Mouse (Mus musculus) spleen, postnatal 4 days (tissue): ENCODE measurements around the gene Slfn14.
A peak's percentile ranks its signal among the peaks of the same experiment; 100 is the strongest.
"Not testable (repeated sequence)": the region's sequence is repeated elsewhere in the genome, so short reads cannot be mapped to it uniquely, and the experiment has no call there.

ENCODE experiments used
- DNase-seq, 2 experiments: peaks; one replicate each; pipeline ENCODE4 v3.0.0; 2022; ENCODE audit warnings: low spot score in 2 of 2

Slfn14 gene

DNA sequence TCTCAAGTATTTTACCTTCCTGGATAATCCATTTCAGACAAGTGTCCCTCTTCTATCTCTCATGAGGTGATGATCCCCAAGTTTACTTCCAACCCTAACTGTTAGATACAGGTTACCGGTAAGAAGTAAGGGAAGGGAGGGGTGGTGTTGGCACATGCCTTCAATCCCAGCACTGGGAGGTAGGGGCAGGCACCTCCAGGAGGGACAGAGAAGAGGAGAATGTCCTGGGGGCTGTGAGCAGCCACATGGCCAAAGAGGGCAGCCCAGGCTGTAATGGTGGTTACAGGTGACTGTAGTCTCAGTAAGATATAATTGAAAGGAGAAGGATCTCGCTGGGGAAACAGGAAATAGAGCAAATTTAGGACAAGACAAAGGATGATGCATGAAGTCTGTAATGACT lies 4.4 kb downstream of the Slfn14 start:
- peak in 1 of 2 experiments; percentile 59 for DNase-seq

DNA sequence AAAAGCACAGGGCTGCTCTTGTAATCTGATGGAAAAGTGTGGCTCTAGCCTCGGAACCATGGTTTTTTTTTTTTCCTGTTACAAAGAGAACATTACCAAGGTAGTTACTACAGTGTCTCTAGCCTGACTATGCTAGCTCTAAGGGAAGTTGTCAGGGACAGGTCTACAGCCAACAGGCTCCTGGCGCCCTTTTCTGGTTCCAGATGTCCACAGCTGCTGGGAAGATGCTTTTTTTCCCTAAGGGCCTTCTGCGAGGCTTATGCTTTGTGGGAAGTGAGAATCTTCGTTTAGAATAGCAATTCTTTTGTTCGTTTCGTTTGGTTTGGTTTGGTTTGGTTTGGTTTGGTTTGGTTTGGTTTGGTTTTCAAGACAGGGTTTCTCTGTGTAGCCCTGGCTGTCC lies 6.8 kb downstream of the Slfn14 start:
- no peak for DNase-seq

DNA sequence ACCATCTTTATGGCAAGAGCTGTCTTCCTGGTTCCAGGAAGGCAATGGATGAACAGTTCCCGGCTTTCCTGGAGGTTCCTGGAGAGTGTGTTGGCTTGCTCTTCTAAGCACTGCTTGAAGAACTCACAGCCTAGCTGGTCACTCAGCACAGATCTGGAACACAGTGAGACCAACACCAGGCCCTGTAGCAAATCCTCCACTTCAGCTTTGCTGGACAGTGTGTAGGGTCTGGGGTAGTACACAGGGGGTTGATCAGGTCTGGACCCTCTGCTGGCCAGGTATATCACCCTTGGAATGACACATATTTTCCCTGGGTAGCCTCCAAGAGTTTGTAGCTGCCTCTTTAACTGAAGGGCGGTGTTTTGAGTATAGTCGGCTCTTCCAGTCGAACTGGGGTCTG lies 7.5 kb downstream of the Slfn14 start:
- peak in 1 of 2 experiments; percentile 58 for DNase-seq

DNA sequence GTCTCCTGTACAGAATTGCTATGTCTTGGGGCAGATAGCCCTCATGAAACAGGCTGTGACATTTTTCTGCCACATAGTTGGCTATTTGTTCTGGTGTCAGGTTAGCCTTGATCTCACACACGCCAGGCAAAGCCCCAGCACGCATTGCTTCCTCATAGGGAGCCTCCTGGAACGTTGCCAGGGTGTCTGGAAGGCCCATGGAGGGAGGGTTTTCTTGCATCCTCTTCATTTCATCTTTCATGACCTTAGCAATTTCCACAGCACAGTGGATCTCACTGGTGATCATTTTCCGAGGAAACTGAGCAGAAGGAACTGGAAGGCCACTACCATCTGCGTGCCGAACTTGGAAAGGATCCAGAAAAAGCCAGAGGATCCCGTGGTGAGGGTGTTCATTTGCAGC lies 10.3 kb downstream of the Slfn14 start:
- peak in 1 of 2 experiments; percentile 61 for DNase-seq

DNA sequence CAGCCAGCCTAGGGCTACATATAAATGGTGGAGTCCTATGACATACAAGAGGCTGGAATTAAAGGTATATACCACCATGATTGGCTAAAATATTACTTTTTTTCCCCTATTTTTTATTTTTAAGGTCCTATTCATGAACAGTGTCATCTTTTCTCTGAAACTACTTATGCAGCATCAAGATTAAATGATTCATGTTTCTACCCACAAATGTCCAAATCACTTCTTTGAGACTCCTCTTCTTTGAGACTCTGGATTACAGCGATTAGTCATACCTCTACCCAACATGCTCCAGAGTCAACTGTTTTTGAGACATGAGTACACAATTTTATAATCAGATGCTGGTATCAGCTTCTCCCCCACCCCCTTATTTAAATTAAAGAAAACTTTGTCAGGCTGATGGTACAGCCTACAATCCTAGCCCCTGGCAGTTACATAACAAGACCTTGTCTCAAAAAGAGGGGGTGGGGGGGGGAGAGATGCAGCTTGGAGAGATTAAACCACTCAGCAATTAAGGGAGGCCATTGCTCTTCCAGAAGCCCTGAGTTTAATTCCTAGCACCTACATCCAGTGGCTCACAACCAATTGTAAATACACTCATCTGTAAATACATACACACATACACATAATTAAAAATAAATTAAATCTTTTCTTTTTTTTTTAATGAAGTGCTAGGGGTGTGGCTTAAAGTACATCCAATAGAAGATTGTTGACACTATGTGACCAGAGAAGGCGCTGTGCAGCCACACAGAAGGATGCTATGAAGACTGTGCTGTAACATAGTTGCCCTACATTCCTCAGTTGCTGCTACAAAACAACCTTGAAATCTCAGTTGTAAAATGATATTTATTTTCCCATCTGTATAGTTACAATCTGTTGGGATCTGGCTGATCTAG lies 14.3 kb downstream of the Slfn14 start:
- peak; percentile 44 to 68 for DNase-seq

DNA sequence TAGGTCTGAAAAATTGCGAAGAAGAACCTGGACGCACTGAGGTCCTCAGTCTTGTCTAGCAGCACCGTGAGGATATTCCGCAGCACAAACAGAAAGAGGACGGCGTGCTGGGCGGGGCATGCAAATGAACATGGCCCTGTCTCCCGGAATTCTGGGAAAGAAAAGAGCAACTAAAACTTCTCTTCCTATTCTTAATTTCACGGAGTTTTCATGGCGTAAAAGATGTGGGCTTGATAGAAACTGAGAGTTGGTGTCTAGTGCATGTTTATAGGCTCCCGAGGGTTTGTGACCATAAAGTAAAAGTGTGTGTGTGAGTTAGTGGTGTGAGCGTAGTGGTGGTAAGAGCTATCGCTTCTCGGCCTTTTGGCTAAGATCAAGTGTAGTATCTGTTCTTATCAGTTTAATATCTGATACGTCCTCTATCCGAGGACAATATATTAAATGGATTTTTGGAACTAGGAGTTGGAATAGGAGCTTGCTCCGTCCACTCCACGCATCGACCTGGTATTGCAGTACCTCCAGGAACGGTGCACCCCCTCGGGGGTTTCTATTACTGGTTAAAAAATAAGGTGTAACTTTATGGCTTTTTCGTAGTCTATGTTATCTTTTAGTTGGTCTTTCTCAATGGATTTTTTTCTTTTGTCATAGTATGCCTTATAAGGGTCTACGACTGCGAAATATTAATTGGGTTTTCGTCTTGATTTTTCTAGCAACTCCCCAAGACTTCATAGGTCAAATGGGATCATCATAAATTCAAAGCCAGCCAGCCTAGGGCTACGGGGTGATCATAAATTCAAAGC lies 15.2 kb downstream of the Slfn14 start:
- peak; percentile 85 to 90 for DNase-seq

DNA sequence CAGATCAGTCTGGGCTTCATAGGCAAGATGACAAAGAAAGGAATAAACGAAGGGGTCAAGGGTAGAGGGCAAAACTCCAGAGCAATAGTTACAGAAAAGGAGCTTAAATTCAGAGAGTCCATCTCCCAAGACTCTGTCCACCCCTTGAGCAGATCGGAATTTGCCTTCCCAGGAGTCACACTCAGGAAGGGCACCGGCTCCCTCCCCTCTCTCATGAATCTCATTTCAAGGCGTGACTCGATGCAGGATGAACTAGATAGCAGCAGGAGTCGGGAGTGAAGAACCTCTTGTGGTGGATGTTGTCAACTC lies 15.7 kb downstream of the Slfn14 start:
- no peak for DNase-seq

DNA sequence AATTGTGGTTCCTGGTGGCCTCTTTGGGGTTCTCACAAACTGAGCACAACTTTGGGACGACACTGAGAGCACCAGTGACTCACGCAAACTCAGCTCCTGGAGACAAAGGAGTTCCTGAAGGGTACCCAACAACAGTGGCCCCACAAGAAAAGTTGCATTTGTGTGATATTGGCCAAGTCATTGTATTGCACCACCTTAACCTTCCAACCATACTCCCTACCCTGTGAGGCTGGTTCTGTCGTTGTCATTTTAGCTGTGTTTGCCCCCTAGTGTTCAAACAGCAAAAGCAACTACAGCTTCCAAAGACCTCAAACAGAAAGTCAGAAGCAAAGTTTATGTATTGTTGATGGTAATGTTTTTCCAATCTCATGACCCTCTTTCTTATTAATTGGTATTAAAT lies 23.4 kb downstream of the Slfn14 start:
- DNase-seq: peak in 1 of 2 experiments; percentile 58

DNA sequence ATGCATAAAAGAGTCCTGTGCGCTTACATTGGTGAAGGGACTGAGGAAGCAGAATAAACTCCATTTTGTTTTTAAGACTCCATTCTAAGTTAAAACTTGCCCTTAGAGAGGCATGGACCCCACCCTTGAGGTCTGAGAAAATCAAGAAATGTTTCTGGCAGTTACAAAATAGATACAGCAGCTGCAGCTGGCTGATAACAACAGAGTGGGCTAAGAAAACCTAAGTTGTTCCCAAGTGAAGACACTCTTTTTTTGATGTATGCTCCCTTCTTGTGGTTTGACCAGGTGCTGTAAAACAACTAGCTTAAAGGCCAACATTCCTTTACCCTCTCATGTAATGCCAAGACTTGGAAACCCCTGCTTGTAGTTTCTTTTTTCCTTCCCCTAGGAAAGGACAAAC lies 23.9 kb downstream of the Slfn14 start:
- DNase-seq: peak; percentile 33 to 63

DNA sequence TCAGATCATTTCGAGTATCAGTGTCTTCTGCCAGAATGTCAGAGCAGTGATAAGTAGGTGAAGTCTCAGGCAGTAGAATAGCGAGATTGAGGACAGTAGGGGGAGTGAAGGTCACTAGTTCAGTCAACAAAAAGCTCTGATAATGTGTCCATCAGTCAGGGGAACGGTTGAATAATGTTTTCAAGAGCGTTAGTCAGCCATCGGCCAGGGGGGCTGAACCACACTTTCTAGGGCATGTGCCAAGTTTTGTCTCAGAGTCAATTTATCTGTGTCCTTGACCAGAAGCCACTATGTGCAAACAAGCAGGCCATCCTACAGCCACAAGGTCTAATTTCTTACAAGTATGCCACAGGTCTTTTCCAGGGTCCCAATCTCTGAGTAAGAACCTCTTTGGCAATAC lies 29.3 kb downstream of the Slfn14 start:
- peak in 1 of 2 experiments; percentile 50 for DNase-seq

DNA sequence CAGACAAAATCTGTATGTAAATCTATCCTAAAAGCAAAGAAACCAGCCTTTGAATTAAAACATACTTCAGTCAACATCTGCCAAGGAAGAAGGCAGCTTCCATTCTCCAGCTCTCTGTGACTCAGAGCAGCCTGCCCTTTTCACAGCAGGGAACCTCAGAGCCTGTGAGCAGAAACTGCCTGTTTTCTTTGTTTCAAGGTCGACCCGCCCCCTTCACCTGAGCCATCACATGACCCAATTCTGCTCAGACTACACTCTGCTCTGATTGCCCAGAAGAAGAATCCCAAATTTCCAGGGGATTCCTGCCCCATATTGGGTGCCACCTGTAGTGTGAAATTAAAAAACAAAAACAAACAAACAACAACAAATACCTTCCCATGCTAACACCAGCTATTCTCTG lies 46.7 kb downstream of the Slfn14 start:
- no peak for DNase-seq

DNA sequence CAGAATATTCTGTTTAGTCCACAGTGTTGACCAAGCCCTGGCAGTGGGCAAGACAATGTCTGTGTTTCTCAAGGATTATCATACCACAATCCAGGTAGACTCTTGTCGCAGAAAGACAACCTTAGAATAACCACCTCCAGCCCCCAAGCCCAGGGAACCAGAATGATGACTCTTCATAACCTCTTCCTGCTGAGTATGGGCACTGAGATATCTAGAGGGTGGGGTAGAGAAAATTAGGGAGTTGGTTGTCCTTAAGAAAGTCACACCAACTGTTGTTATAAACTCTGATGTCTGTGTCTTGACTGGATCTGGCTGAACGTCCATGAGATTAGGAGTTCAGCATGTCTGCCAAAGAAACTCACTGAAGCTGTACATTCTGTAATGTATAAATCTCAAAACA lies 48.1 kb downstream of the Slfn14 start:
- no peak for DNase-seq

DNA sequence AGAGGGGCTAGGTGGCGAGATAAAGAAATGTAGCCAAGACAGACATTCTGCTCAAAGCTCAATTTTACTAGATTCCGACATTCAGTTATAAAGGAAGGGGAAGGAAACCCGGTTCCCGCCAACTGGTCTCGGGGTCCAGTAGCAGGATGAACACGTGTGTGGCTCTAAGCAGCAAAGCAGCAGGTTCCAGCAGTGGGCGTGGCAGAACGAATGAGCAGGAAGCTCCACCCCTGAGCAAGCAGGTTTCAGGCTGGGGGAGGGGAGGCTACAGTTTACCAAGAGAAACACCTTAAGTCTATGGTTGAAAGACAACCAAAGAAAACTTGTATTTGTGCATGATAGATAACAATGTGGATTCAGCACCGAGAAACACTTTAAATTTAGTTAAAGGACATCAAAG lies 49.1 kb downstream of the Slfn14 start:
- DNase-seq: not testable (repeated sequence)

DNA sequence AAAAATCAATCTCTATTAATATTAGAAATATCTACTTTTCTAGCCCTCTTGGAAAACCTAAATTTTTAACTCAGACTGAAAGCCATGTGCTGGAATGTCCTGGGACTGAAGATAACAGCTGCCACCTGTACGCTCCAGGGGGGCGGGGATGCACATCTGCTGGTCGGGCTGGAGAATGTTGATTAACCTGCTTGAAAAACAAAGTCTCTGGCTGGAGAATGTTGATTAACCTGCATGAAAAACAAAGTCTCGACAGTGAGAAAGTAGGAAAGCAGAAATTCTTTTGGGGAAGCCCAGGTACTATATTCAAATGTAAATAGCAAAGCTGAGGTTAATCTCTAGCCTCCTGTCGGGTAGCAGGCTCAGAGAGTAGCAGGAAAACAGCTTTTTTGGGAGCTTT lies 52.9 kb downstream of the Slfn14 start:
- peak in 1 of 2 experiments; percentile 56 for DNase-seq

DNA sequence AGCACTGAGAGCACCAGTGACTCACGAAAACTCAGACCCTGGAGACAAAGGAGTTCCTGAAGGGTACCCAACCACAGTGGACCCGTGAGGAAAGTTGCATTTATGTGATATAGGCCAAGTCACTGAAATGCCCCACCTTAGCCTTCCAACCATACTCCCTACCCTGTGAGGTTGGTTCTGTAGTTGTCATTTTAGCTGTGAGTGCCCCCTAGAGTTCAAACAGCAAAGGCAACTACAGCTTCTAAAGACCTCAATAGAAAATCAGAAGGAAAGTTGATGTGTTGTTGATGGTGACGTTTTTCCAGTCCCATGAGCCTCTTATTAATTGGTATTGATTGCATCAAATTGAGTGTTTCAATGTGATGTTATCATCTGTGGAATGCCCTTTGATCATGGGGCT lies 55.6 kb downstream of the Slfn14 start:
- peak in 1 of 2 experiments; percentile 38 for DNase-seq

DNA sequence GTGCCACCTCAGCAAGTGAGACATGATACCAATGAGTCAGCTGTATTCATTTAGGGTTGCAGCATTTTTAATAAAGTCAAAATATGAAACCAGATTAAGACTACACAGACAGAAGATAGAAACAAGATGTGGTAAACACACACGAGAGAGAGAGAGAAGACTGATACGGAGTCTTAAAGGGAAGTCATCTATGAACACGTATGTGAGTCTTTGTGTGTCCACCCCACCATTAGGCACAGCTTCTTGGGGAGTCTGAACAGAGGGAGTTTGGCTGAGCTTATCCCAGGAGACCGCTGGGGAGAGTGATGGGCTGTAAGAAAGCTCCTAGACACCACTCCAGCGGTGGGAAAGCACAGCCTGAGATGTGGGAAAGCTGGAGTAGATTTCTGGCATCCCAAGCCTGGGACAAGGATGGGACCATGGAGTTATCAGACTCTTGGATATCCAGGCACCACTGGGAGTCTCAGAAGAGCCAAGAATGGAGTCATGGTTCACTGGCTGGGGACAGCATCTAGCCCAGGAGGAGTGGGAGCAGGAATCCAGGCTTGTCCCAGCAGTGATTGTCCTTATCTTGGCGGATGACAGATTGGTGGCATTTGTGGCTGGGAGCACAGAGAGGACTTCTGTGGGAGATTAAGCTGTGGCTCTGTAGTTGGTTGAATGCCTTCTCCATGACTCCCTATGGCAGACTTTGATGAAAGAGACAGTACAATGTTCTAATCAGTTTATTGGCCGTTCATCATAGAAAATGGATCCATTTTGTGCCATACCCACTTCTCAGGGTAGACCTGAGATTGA lies 58.4 kb downstream of the Slfn14 start:
- DNase-seq: no peak

DNA sequence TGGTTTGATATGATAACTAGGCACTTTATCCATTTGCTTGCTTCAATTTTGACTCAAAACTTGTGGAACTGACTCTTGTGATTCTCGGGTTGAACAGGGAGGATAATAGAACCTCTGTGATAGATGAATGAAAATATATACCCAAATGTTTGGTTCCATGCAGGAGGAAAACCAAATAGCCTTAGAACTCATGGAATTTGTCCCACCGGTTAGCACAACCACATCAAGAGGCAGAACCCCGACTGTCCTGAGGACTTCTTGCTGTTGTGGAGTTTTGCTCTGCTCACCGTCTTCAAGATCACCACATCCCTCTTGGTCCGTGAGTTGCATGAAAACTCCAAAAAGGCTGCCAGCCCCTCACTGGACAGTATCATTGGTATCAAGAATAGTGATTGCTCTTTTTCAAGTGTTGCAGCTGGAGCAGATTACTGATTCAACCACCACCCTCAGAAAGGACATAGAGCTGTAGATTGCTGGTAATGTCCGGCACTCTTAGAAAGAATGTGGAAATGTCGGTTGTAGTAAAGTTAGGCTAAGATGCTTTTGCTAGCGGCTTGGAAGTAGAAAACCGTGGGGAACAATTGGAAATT lies 61.1 kb downstream of the Slfn14 start:
- DNase-seq: no peak
